Mouse (Mus musculus): Measurements from ENCODE around the gene Wwox.

DNA sequence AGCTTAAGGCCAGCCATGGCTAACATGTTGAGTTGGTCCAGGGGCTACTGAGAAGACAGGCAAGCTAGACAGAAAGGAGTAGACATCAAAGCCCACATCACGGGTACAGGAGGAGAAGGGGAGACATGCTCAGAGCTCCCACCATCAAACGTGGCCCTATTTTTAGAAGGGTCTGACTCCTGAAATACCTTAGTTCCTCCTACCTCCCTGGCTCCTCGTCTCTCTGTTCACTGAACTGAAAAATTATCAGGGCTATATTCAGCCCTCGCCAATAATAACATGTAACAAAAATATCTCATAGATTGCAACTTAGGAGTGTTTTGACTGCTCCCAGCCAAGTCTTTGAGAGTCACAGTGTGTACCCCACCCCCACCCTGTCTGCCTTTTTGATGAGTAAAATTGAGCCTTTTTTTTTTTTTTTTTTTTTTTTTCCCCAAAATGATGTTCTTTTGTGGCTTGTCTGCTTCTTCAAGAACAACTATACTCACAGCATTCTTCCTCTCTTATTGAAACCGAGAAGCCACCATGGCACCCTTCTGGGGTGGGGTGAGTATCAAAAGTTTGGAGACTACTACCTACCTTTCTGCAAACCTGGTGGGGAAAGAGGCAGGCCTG lies 535.0 kb downstream of the Wwox start:
- no peak for TF ChIP-seq POLR2A (IDR thresholded peaks at IDR 0.05; ENCODE audit: extremely low read depth, insufficient read depth, low read length)
- TF ChIP-seq CTCF (IDR thresholded peaks at IDR 0.05; ENCODE audit: extremely low read depth, insufficient read depth, low read length), result no peak
